Mouse (Mus musculus) liver, postnatal 0 days (tissue): Measurements from ENCODE around the gene Lfng. TPM values are rescaled to one million over a fixed set of nuclear protein-coding genes. Genes with fewer than 3 reads are reported as not detected.
A peak's percentile ranks its signal among the peaks of the same experiment; 100 is the strongest.

Experiments
- ATAC-seq: fragments of 200-750 bp; cut with Nextera tagmentation; 2 replicates; pipeline ENCODE4 v1.8.0; 2017; ENCODE audit warnings: mild to moderate bottlenecking, moderate library complexity
- DNase-seq: peaks from one replicate; pipeline ENCODE4 v3.0.0-alpha.2; 2016
- H3K27ac ChIP-seq: fragments of 300-500 bp; sonication (generic); 2 replicates; pipeline ENCODE4 v1.5.1; 2014; ENCODE audit warnings: antibody characterized with exemption, moderate library complexity, mild to moderate bottlenecking, low read depth
- H3K27me3 ChIP-seq: fragments of 300-500 bp; sonication (generic); 2 replicates; pipeline ENCODE4 v1.6.1; 2014; ENCODE audit warnings: low read length, control low read depth, mixed read lengths; ENCODE audit not compliant: insufficient read depth
- H3K36me3 ChIP-seq: fragments of 300-500 bp; sonication (generic); replicated peaks from 2 replicates; pipeline ENCODE4 v1.6.1; 2014; ENCODE audit warnings: mild to moderate bottlenecking, control low read depth, low read length, moderate library complexity, mixed read lengths; ENCODE audit not compliant: insufficient read depth
- H3K4me1 ChIP-seq: fragments of 300-500 bp; sonication (generic); 2 replicates; pipeline ENCODE4 v1.6.1; 2014; ENCODE audit warnings: antibody characterized with exemption, mild to moderate bottlenecking, control low read depth; ENCODE audit not compliant: insufficient read depth
- H3K4me2 ChIP-seq: fragments of 300-500 bp; sonication (generic); 2 replicates; pipeline ENCODE4 v1.6.1; 2014; ENCODE audit warnings: low read depth, mild to moderate bottlenecking, low read length, moderate library complexity, mixed read lengths
- H3K4me3 ChIP-seq: fragments of 300-500 bp; sonication (generic); 2 replicates; pipeline ENCODE4 v1.5.1; 2014; ENCODE audit warnings: low read depth, low read length
- H3K9ac ChIP-seq: fragments of 300-500 bp; sonication (generic); replicated peaks from 2 replicates; pipeline ENCODE4 v1.6.1; 2014; ENCODE audit warnings: mild to moderate bottlenecking, moderate library complexity
- H3K9me3 ChIP-seq: fragments of 300-500 bp; sonication (generic); 2 replicates; pipeline ENCODE4 v1.6.1; 2016; ENCODE audit warnings: mild to moderate bottlenecking, control low read depth, low read length, mixed read lengths
- CTCF ChIP-seq: sonication (generic); IDR thresholded peaks from 2 replicates; pipeline ENCODE4 v1.5.1; 2016; ENCODE audit warnings: antibody characterized with exemption, low read depth
- EP300 ChIP-seq: IDR thresholded peaks from 2 replicates; pipeline ENCODE4 v1.6.1; 2016; ENCODE audit warnings: antibody characterized with exemption, low read depth, mild to moderate bottlenecking
- whole genome bisulfite sequencing: fragments of 180-500 bp; shearing (Covaris S2); extraction: QIAGEN DNeasy Blood & Tissue Kit; methylation state at CpG from one replicate; pipeline ENCODE4 v1.1.7; 2014; ENCODE audit not compliant: insufficient replicate concordance; 5-methylcytosine and 5-hydroxymethylcytosine counted together
- polyA plus RNA-seq: library from polyadenylated mRNA; unstranded; fragments of >200 nt; fragmentation: Nextera tagmentation; extraction: Ambion mirVana; gene quantifications from 2 replicates; pipeline ENCODE4 v1.2.1, GENCODE M21; 2015

Lfng gene
- polyA plus RNA-seq, 1 experiment from 2014 or later = 5.9 TPM

- TF ChIP-seq EP300 (no peak), CTCF (no peak)
- 0 out of 2 replicates have a peak overlapping the region, but pooled peaks have one; percentile 54 for H3K9ac ChIP-seq
Measured at GRCm38 (mm10) chr5:140597787-140598186, 9.3 kb upstream of the Lfng start.

GRCm38 (mm10) chr5:140599939-140600338, 7.2 kb upstream of the Lfng start:
- no peak for TF ChIP-seq EP300
- no peaks in the 10 kb centered on the region for H3K36me3 ChIP-seq
- peaks cover 8% of the 10 kb centered on the region for H3K27me3 ChIP-seq

More at GRCm38 (mm10) chr5:140597787-140598186, 9.3 kb upstream of the Lfng start:
- no peaks in the 10 kb centered on the region for H3K9me3 ChIP-seq
- no peaks in the 10 kb centered on the region for H3K27me3 ChIP-seq
- H3K4me3 ChIP-seq = no peak overlapping the region
- H3K4me1 ChIP-seq = peaks cover 36% of the 10 kb centered on the region
- no peaks in the 10 kb centered on the region for H3K36me3 ChIP-seq
- ATAC-seq (no peak), DNase-seq (no peak)
- peak overlapping the region; percentile 93 for H3K27ac ChIP-seq
- H3K4me2 ChIP-seq = peak overlapping the region; percentile 60; the same call in 1 of the 2 replicates
- WGBS = 48% methylated on average over 4 of the region's 4 CpGs

GRCm38 (mm10) chr5:140601712-140602111, 5.4 kb upstream of the Lfng start:
- H3K9ac ChIP-seq = no peak overlapping the region
- H3K27me3 ChIP-seq = peaks cover 24% of the 10 kb centered on the region
- H3K4me3 ChIP-seq = no peak overlapping the region
- H3K4me2 ChIP-seq = no peak overlapping the region
- no peaks in the 10 kb centered on the region for H3K9me3 ChIP-seq
- DNase-seq (no peak), ATAC-seq (no peak)
- H3K36me3 ChIP-seq = no peaks in the 10 kb centered on the region
- no peak overlapping the region for H3K27ac ChIP-seq
- TF ChIP-seq EP300 (no peak), CTCF (no peak)
- peaks cover 21% of the 10 kb centered on the region for H3K4me1 ChIP-seq
- 77% methylated on average over 12 of the region's 12 CpGs for WGBS

More at GRCm38 (mm10) chr5:140599939-140600338, 7.2 kb upstream of the Lfng start:
- WGBS = 66% methylated on average over 5 of the region's 5 CpGs
- Histone ChIP-seq H3K4me2 (no peak overlapping the region), H3K27ac (no peak overlapping the region), H3K4me1 (peaks cover 30% of the 10 kb centered on the region), H3K4me3 (no peak overlapping the region), H3K9me3 (no peaks in the 10 kb centered on the region), H3K9ac (no peak overlapping the region)
- no peak for DNase-seq
- ATAC-seq = no peak

- no peak overlapping the region for H3K4me2 ChIP-seq
- H3K9ac ChIP-seq = no peak overlapping the region
- no peak for TF ChIP-seq CTCF
- TF ChIP-seq EP300 = no peak
- H3K27ac ChIP-seq = no peak overlapping the region
- no peak overlapping the region for H3K4me3 ChIP-seq
- H3K4me1 ChIP-seq = peaks cover 20% of the 10 kb centered on the region
- ATAC-seq (no peak), DNase-seq (no peak)
- H3K27me3 ChIP-seq = peaks cover 33% of the 10 kb centered on the region
- no peaks in the 10 kb centered on the region for H3K9me3 ChIP-seq
- WGBS = 56% methylated on average over 2 of the region's 2 CpGs
- no peaks in the 10 kb centered on the region for H3K36me3 ChIP-seq
Measured at GRCm38 (mm10) chr5:140602540-140602939, 4.6 kb upstream of the Lfng start.

- H3K27me3 ChIP-seq = peaks cover 36% of the 10 kb centered on the region
- H3K9me3 ChIP-seq = no peaks in the 10 kb centered on the region
- no peak overlapping the region for H3K9ac ChIP-seq
- no peak for DNase-seq
- ATAC-seq = no peak
- H3K36me3 ChIP-seq = no peaks in the 10 kb centered on the region
- no peak overlapping the region for H3K27ac ChIP-seq
- no peak overlapping the region for H3K4me2 ChIP-seq
- H3K4me3 ChIP-seq = no peak overlapping the region
- peaks cover 21% of the 10 kb centered on the region for H3K4me1 ChIP-seq
- TF ChIP-seq EP300 (no peak), CTCF (no peak)
- 50% methylated on average over 8 of the region's 8 CpGs for WGBS
Measured at GRCm38 (mm10) chr5:140604386-140604785, 2.7 kb upstream of the Lfng start.

GRCm38 (mm10) chr5:140605228-140605627, 1.9 kb upstream of the Lfng start:
- H3K4me1 ChIP-seq = peaks cover 26% of the 10 kb centered on the region

GRCm38 (mm10) chr5:140606386-140606785, 734 bp upstream of the Lfng start:
- peak; percentile 44 for DNase-seq
- Histone ChIP-seq H3K27me3 (peaks cover 39% of the 10 kb centered on the region), H3K27ac (peak overlapping the region; percentile 66), H3K9ac (no peak overlapping the region), H3K4me3 (peak overlapping the region; percentile 65), H3K4me1 (peaks cover 37% of the 10 kb centered on the region), H3K36me3 (no peaks in the 10 kb centered on the region), H3K9me3 (no peaks in the 10 kb centered on the region), H3K4me2 (peak overlapping the region; percentile 81)
- no peak for ATAC-seq
- TF ChIP-seq CTCF (no peak), EP300 (no peak)
- 3% methylated on average over 23 of the region's 23 CpGs for WGBS

More at GRCm38 (mm10) chr5:140605228-140605627, 1.9 kb upstream of the Lfng start:
- no peak for TF ChIP-seq CTCF
- no peak for TF ChIP-seq EP300
- Histone ChIP-seq H3K4me2 (no peak overlapping the region), H3K9me3 (no peaks in the 10 kb centered on the region), H3K4me3 (no peak overlapping the region), H3K9ac (no peak overlapping the region), H3K36me3 (no peaks in the 10 kb centered on the region), H3K27ac (no peak overlapping the region), H3K27me3 (peaks cover 36% of the 10 kb centered on the region)
- ATAC-seq (no peak), DNase-seq (no peak)
- WGBS = 19% methylated on average over 3 of the region's 3 CpGs
